In genomic region chr5:90804574-90804973, GRCm38 (mm10) we compare ENCODE assay signal across 29 mouse cellular contexts. TPM values are rescaled to one million over a fixed set of nuclear protein-coding genes. Genes with fewer than 3 reads are reported as not detected.
DNase-seq lines count a peak whose midpoint lies in the region; ATAC-seq lines count a peak whose summit lies in the region.
"Had no signal": no experiment of that assay in that cellular context is flagged by ENCODE, and none has a peak within 500 bp of the region (broad histone marks: within the 10 kb centered on the region; RNA-seq: fewer than 3 reads in every experiment).

No protein-coding gene starts in this region.

- H3K4me2 ChIP-seq in embryonic facial prominence, embryonic 14.5 days (ENCODE audit: low read depth, low read length): no peak overlapping the region
- H3K4me2 ChIP-seq: embryonic facial prominence, embryonic 12.5 days; embryonic facial prominence, embryonic 15.5 days had no signal

- no peak overlapping the region for H3K4me3 ChIP-seq in embryonic facial prominence, embryonic 14.5 days (ENCODE audit: low read depth, low read length)
- H3K4me3 ChIP-seq in embryonic facial prominence, embryonic 10.5 days: no peak overlapping the region
- H3K4me3 ChIP-seq: embryonic facial prominence, embryonic 12.5 days; embryonic facial prominence, embryonic 15.5 days had no signal

- H3K27ac ChIP-seq in embryonic facial prominence, embryonic 14.5 days (replicated peaks; ENCODE audit: low read depth, low read length): no peak overlapping the region
- no peak overlapping the region for H3K27ac ChIP-seq in embryonic facial prominence, embryonic 10.5 days (replicated peaks)
- H3K27ac ChIP-seq: embryonic facial prominence, embryonic 12.5 days; embryonic facial prominence, embryonic 15.5 days had no signal

- no peaks in the 10 kb centered on the region for H3K27me3 ChIP-seq in embryonic facial prominence, embryonic 14.5 days (replicated peaks; ENCODE audit: control insufficient read depth, insufficient read depth, low read length)
- H3K27me3 ChIP-seq in embryonic facial prominence, embryonic 10.5 days (replicated peaks; ENCODE audit: low read depth, poor library complexity, severe bottlenecking): no peaks in the 10 kb centered on the region
- H3K27me3 ChIP-seq: CH12.LX; embryonic facial prominence, embryonic 12.5 days; embryonic facial prominence, embryonic 15.5 days had no signal

- H3K36me3 ChIP-seq in embryonic facial prominence, embryonic 14.5 days (ENCODE audit: control insufficient read depth, insufficient read depth, low read length): no peaks in the 10 kb centered on the region
- H3K36me3 ChIP-seq in embryonic facial prominence, embryonic 10.5 days (replicated peaks): no peaks in the 10 kb centered on the region
- H3K36me3 ChIP-seq: embryonic facial prominence, embryonic 12.5 days; embryonic facial prominence, embryonic 15.5 days; G1E had no signal

- H3K4me1 ChIP-seq in embryonic facial prominence, embryonic 14.5 days (ENCODE audit: control insufficient read depth, insufficient read depth, low read length): no peaks in the 10 kb centered on the region
- H3K4me1 ChIP-seq in embryonic facial prominence, embryonic 10.5 days: no peaks in the 10 kb centered on the region
- H3K4me1 ChIP-seq: embryonic facial prominence, embryonic 12.5 days; embryonic facial prominence, embryonic 15.5 days had no signal

- ATAC-seq in embryonic facial prominence, embryonic 14.5 days (ENCODE audit: low read depth): no peak
- peak; percentile 61; the same call in 1 of the 2 replicates for ATAC-seq in megakaryocyte-erythroid progenitor cell, adult 5-6 weeks (replicated peaks; ENCODE audit: low FRiP score, low TSS enrichment, poor library complexity, severe bottlenecking)
- ATAC-seq: CD4-positive, CD25-positive, alpha-beta regulatory T cell, adult 4 months; forebrain, embryonic 14.5 days; forebrain, embryonic 16.5 days had no signal

- H3K9ac ChIP-seq in embryonic facial prominence, embryonic 14.5 days (ENCODE audit: low read depth, low read length): no peak overlapping the region
- H3K9ac ChIP-seq: embryonic facial prominence, embryonic 12.5 days; embryonic facial prominence, embryonic 15.5 days had no signal

- H3K9me3 ChIP-seq in embryonic facial prominence, embryonic 14.5 days (ENCODE audit: control insufficient read depth, low read length): no peaks in the 10 kb centered on the region
- no peaks in the 10 kb centered on the region for H3K9me3 ChIP-seq in embryonic facial prominence, embryonic 10.5 days
- H3K9me3 ChIP-seq: embryonic facial prominence, embryonic 12.5 days; embryonic facial prominence, embryonic 15.5 days; G1E had no signal

- DNase-seq in embryonic facial prominence, embryonic 14.5 days (ENCODE audit: low spot score): peak; percentile 26
- no peak for DNase-seq in embryonic facial prominence, embryonic 10.5 days (ENCODE audit: low spot score)
- DNase-seq in 416B (ENCODE audit: low read depth): peak; percentile 83
- DNase-seq in adipocyte (ENCODE audit: low spot score): peak; percentile 33
- DNase-seq in layer of hippocampus, adult 9-11 months: no peak
- DNase-seq in adrenal gland, postnatal 4 days (ENCODE audit: low spot score in 2 of 2): no peak
- DNase-seq: adrenal gland, adult 8-10 months; adrenal gland, postnatal 14 days; adrenal gland, postnatal 36 days; cerebellum, adult 11 months; cerebellum, adult 18-20 months; cerebellum, adult 8-10 months; cerebellum, adult 9-11 months; cerebellum, postnatal 14 days; cerebellum, postnatal 36 days; embryo, embryonic 11 days had no signal

RNA-seq across cellular contexts. Expression of gene Cxcl15, which starts 10.2 kb away (rescaled TPM):
- 0.07 and 0.18 TPM in 2 replicates for polyA plus RNA-seq in embryonic facial prominence, embryonic 14.5 days (2014; fragmentation: Nextera tagmentation; extraction: Ambion mirVana)
- polyA plus RNA-seq in embryonic facial prominence, embryonic 10.5 days (2016; fragmentation: Nextera tagmentation; extraction: Ambion mirVana): not detected in 2 replicates
- not detected in 2 replicates for total RNA-seq in megakaryocyte-erythroid progenitor cell, adult 5-6 weeks (2014; fragmentation: Nextera tagmentation)
- total RNA-seq in megakaryocyte-erythroid progenitor cell, adult 5-6 weeks (2017): not detected in 2 replicates
- total RNA-seq in adrenal gland, postnatal 4 days (2021): not detected
- total RNA-seq: adrenal gland, adult 18-20 months; adrenal gland, adult 8-10 months; adrenal gland, postnatal 14 days; adrenal gland, postnatal 36 days; CH12.LX; common myeloid progenitor, adult 5-6 weeks had no signal
- polyA plus RNA-seq: brain, embryonic 14.5 days; CD4-positive, CD25-positive, alpha-beta regulatory T cell, adult 4 months; forebrain, embryonic 11.5 days; forebrain, embryonic 14.5 days; forebrain, embryonic 16.5 days; frontal cortex, adult 2 months; G1E had no signal

RNA-seq across cellular contexts. Expression of gene Cxcl3, which starts 18.7 kb away (rescaled TPM):
- polyA plus RNA-seq in embryonic facial prominence, embryonic 14.5 days (2014; fragmentation: Nextera tagmentation; extraction: Ambion mirVana): 0.17 TPM in 1 of 2 replicates, not detected in the other
- 0.15 TPM in 1 of 2 replicates, not detected in the other for polyA plus RNA-seq in embryonic facial prominence, embryonic 10.5 days (2016; fragmentation: Nextera tagmentation; extraction: Ambion mirVana)
- total RNA-seq in megakaryocyte-erythroid progenitor cell, adult 5-6 weeks (2014; fragmentation: Nextera tagmentation): not detected in 2 replicates
- 0.42 TPM in 1 of 2 replicates, not detected in the other for total RNA-seq in megakaryocyte-erythroid progenitor cell, adult 5-6 weeks (2017)
- not detected for total RNA-seq in adrenal gland, postnatal 4 days (2021)
- total RNA-seq: adrenal gland, adult 18-20 months; adrenal gland, adult 8-10 months; adrenal gland, postnatal 14 days; adrenal gland, postnatal 36 days; CH12.LX had no signal
- polyA plus RNA-seq: brain, embryonic 14.5 days; forebrain, embryonic 11.5 days; forebrain, embryonic 14.5 days; frontal cortex, adult 2 months had no signal

RNA-seq across cellular contexts. Expression of gene Pf4, which starts 32.3 kb away (rescaled TPM):
- polyA plus RNA-seq in embryonic facial prominence, embryonic 14.5 days (2014; fragmentation: Nextera tagmentation; extraction: Ambion mirVana): 94.9 and 125 TPM in 2 replicates
- 34.2 and 55.7 TPM in 2 replicates for polyA plus RNA-seq in embryonic facial prominence, embryonic 10.5 days (2016; fragmentation: Nextera tagmentation; extraction: Ambion mirVana)
- total RNA-seq in megakaryocyte-erythroid progenitor cell, adult 5-6 weeks (2014; fragmentation: Nextera tagmentation): 2.3 TPM in 1 of 2 replicates, not detected in the other
- 40.2 and 87.4 TPM in 2 replicates for total RNA-seq in megakaryocyte-erythroid progenitor cell, adult 5-6 weeks (2017)
- 10 to 100 TPM; 30.4 to 45.1 TPM for total RNA-seq in adrenal gland, postnatal 4 days (2021)
- total RNA-seq: CH12.LX had no signal
- polyA plus RNA-seq: CD4-positive, CD25-positive, alpha-beta regulatory T cell, adult 4 months had no signal

RNA-seq across cellular contexts. Expression of gene Ppbp, which starts 36.3 kb away (rescaled TPM):
- polyA plus RNA-seq in embryonic facial prominence, embryonic 14.5 days (2014; fragmentation: Nextera tagmentation; extraction: Ambion mirVana): 1.8 and 3.6 TPM in 2 replicates
- 4.7 and 9.6 TPM in 2 replicates for polyA plus RNA-seq in embryonic facial prominence, embryonic 10.5 days (2016; fragmentation: Nextera tagmentation; extraction: Ambion mirVana)
- total RNA-seq in megakaryocyte-erythroid progenitor cell, adult 5-6 weeks (2014; fragmentation: Nextera tagmentation): not detected in 2 replicates
- total RNA-seq in megakaryocyte-erythroid progenitor cell, adult 5-6 weeks (2017): 0.80 TPM in 1 of 2 replicates, not detected in the other
- 10 to 100 TPM in 1 of 2 experiments, 1 to 10 TPM in 1; 2.2 to 14.0 TPM for total RNA-seq in adrenal gland, postnatal 4 days (2021)
- total RNA-seq: CH12.LX had no signal
- polyA plus RNA-seq: CD4-positive, CD25-positive, alpha-beta regulatory T cell, adult 4 months had no signal

RNA-seq across cellular contexts. Expression of gene Cxcl5, which starts 45.4 kb away (rescaled TPM):
- polyA plus RNA-seq in embryonic facial prominence, embryonic 14.5 days (2014; fragmentation: Nextera tagmentation; extraction: Ambion mirVana): 2.0 and 2.6 TPM in 2 replicates
- 0.30 and 0.37 TPM in 2 replicates for polyA plus RNA-seq in embryonic facial prominence, embryonic 10.5 days (2016; fragmentation: Nextera tagmentation; extraction: Ambion mirVana)
- not detected in 2 replicates for total RNA-seq in megakaryocyte-erythroid progenitor cell, adult 5-6 weeks (2014; fragmentation: Nextera tagmentation)
- total RNA-seq in megakaryocyte-erythroid progenitor cell, adult 5-6 weeks (2017): 0.30 TPM in 1 of 2 replicates, not detected in the other
- total RNA-seq in adrenal gland, postnatal 4 days (2021): not detected
- total RNA-seq: adrenal gland, adult 18-20 months; adrenal gland, adult 8-10 months; adrenal gland, postnatal 14 days; adrenal gland, postnatal 36 days; CH12.LX; common myeloid progenitor, adult 5-6 weeks; G1E had no signal
- polyA plus RNA-seq: CD4-positive, CD25-positive, alpha-beta regulatory T cell, adult 4 months; forebrain, embryonic 11.5 days; G1E had no signal

Comparison
In these comparisons a context has a peak if more than half of its experiments do, and no peak if none do; other contexts are left out.
1. DNase-seq: peak in embryonic facial prominence, embryonic 14.5 days (single experiment), 416B (single experiment) and adipocyte (single experiment); none in embryonic facial prominence, embryonic 10.5 days (single experiment), layer of hippocampus, adult 9-11 months (single experiment) and adrenal gland, postnatal 4 days (0 of 2).